Mouse (Mus musculus) MEL (cell line): ENCODE data around the gene Nasp.

Experiments
- CTCF ChIP-seq, 3 experiments: IDR thresholded peaks in 2 of 3; conservative IDR thresholded peaks in 1 of 3; 2 replicates each; pipeline ENCODE4 v1.5.1; 2011 to 2012; ENCODE audit warnings: low read length in 3 of 3, low read depth in 2 of 3, mild to moderate bottlenecking in 2 of 3, improper control_type of control experiment in 1 of 3, inconsistent platforms in 1 of 3, mixed read lengths in 1 of 3, moderate library complexity in 1 of 3; ENCODE audit not compliant: control insufficient read depth in 1 of 3, insufficient read depth in 1 of 3, poor library complexity in 1 of 3, severe bottlenecking in 1 of 3
- EP300 ChIP-seq, 2 experiments: IDR thresholded peaks; 2 replicates each; pipeline ENCODE4 v1.6.1; 2011; ENCODE audit warnings: improper control_type of control experiment in 2 of 2, low read length in 2 of 2, low read depth in 1 of 2, mild to moderate bottlenecking in 1 of 2
- MAFK ChIP-seq: IDR thresholded peaks from 2 replicates; pipeline ENCODE4 v1.6.1; 2011; ENCODE audit warnings: low read depth, mild to moderate bottlenecking, low read length, improper control_type of control experiment, borderline replicate concordance
- MXI1 ChIP-seq: IDR thresholded peaks from 2 replicates; pipeline ENCODE4 v1.6.1; 2011; ENCODE audit warnings: mild to moderate bottlenecking, low read depth, low read length, improper control_type of control experiment
- POLR2A ChIP-seq, 2 experiments: IDR thresholded peaks; 2 replicates each; pipeline ENCODE4 v1.6.1; 2011 to 2012; ENCODE audit warnings: low read length in 2 of 2, mild to moderate bottlenecking in 2 of 2, control low read depth in 1 of 2, improper control_type of control experiment in 1 of 2, low read depth in 1 of 2, moderate library complexity in 1 of 2; ENCODE audit not compliant: control insufficient read depth in 1 of 2, insufficient read depth in 1 of 2, poor library complexity in 1 of 2
- POLR2AphosphoS5 ChIP-seq: IDR thresholded peaks from 2 replicates; pipeline ENCODE4 v1.6.1; 2012; ENCODE audit warnings: low read depth, borderline replicate concordance, mild to moderate bottlenecking, inconsistent platforms, low read length, moderate library complexity, mixed read lengths
- RAD21 ChIP-seq: IDR thresholded peaks from 2 replicates; pipeline ENCODE4 v1.6.1; 2011; ENCODE audit warnings: mild to moderate bottlenecking, low read depth, low read length, improper control_type of control experiment
- TAL1 ChIP-seq: IDR thresholded peaks from 2 replicates; pipeline ENCODE4 v1.6.1; 2012; ENCODE audit warnings: mild to moderate bottlenecking, inconsistent platforms, low read length, moderate library complexity, mixed read lengths
- TCF12 ChIP-seq: IDR thresholded peaks from 2 replicates; pipeline ENCODE4 v1.6.1; 2014; ENCODE audit warnings: low read depth, mild to moderate bottlenecking, inconsistent platforms, low read length, improper control_type of control experiment, moderate library complexity

GRCm38 (mm10) chr4:116649411-116649810 is 21.7 kb upstream of the Nasp start:
- TF ChIP-seq MXI1 (no peak), CTCF (IDR thresholded peaks at IDR 0.05 in 2 of 3, conservative IDR thresholded peaks at IDR 0.05 in 1 of 3; ENCODE audit: control insufficient read depth in 1 of 3, insufficient read depth in 1 of 3, low read depth in 2 of 3, low read length in 3 of 3, poor library complexity in 1 of 3, severe bottlenecking in 1 of 3) (no peak), RAD21 (no peak), POLR2AphosphoS5 (no peak), EP300 (IDR thresholded peaks at IDR 0.05; ENCODE audit: low read depth in 1 of 2, low read length in 2 of 2) (no peak), POLR2A (IDR thresholded peaks at IDR 0.05; ENCODE audit: control insufficient read depth in 1 of 2, insufficient read depth in 1 of 2, low read depth in 1 of 2, low read length in 2 of 2, poor library complexity in 1 of 2) (no peak), TCF12 (no peak), MAFK (no peak), TAL1 (no peak; the same call in 1 of the 2 replicates)
